Mouse (Mus musculus) embryo, embryonic 11.5 days (tissue): ENCODE measurements around the gene Dop1b.
"Not testable (repeated sequence)": the region's sequence is repeated elsewhere in the genome, so short reads cannot be mapped to it uniquely, and the experiment has no call there.

ENCODE experiments used
- DNase-seq: peaks from one replicate; pipeline ENCODE4 v3.0.0-alpha.2; 2012; ENCODE audit warnings: low read depth, low spot score

Gene Dop1b

GRCm38 (mm10) chr16:93711411-93712188 lies at the start of gene Dop1b:
Gene Dop1b (plus strand): TSS chr16:93711904.
- DNase-seq, result peak; percentile 96

GRCm38 (mm10) chr16:93667976-93668375 lies 43.7 kb upstream of the Dop1b start:
- DNase-seq, result no peak

GRCm38 (mm10) chr16:93669521-93669920 lies 42.2 kb upstream of the Dop1b start:
- DNase-seq, result no peak

- DNase-seq, result not testable (repeated sequence)
Measured at GRCm38 (mm10) chr16:93670466-93670865, 41.2 kb upstream of the Dop1b start.

- no peak for DNase-seq
Measured at GRCm38 (mm10) chr16:93671064-93671463, 40.6 kb upstream of the Dop1b start.

- DNase-seq, result no peak
Measured at GRCm38 (mm10) chr16:93676376-93676775, 35.3 kb upstream of the Dop1b start.

- DNase-seq, result no peak
Measured at GRCm38 (mm10) chr16:93678206-93678605, 33.5 kb upstream of the Dop1b start.

- no peak for DNase-seq
Measured at GRCm38 (mm10) chr16:93679165-93679564, 32.5 kb upstream of the Dop1b start.

- no peak for DNase-seq
Measured at GRCm38 (mm10) chr16:93682156-93682688, 29.5 kb upstream of the Dop1b start.

- no peak for DNase-seq
Measured at GRCm38 (mm10) chr16:93682689-93683507, 28.8 kb upstream of the Dop1b start, which contains the start of gene Cbr3. Gene Cbr3 (plus strand): TSS chr16:93683215.

GRCm38 (mm10) chr16:93683508-93684236 lies 28.0 kb upstream of the Dop1b start:
- no peak for DNase-seq

- no peak for DNase-seq
Measured at GRCm38 (mm10) chr16:93684441-93684840, 27.3 kb upstream of the Dop1b start.

GRCm38 (mm10) chr16:93685783-93686182 lies 25.9 kb upstream of the Dop1b start:
- not testable (repeated sequence) for DNase-seq

GRCm38 (mm10) chr16:93686421-93686820 lies 25.3 kb upstream of the Dop1b start:
- no peak for DNase-seq

- no peak for DNase-seq
Measured at GRCm38 (mm10) chr16:93686945-93687344, 24.8 kb upstream of the Dop1b start.

GRCm38 (mm10) chr16:93691206-93691841 lies 20.4 kb upstream of the Dop1b start:
- no peak for DNase-seq

- DNase-seq, result no peak
Measured at GRCm38 (mm10) chr16:93692744-93693143, 19.0 kb upstream of the Dop1b start.

GRCm38 (mm10) chr16:93707116-93707515 lies 4.6 kb upstream of the Dop1b start:
- DNase-seq, result no peak

- DNase-seq, result no peak
Measured at GRCm38 (mm10) chr16:93709217-93709616, 2.5 kb upstream of the Dop1b start.

GRCm38 (mm10) chr16:93710924-93711323 lies 780 bp upstream of the Dop1b start:
- peak; percentile 62 for DNase-seq

GRCm38 (mm10) chr16:93712189-93712885 lies 633 bp downstream of the Dop1b start:
- DNase-seq, result peak; percentile 22
